Mouse (Mus musculus): ENCODE results near the gene Wdr41. TPM values are rescaled to one million over a fixed set of nuclear protein-coding genes. Genes with fewer than 3 reads are reported as not detected.

Gene Wdr41
- total and polyA plus RNA-seq, 3 experiments: 5.0 to 12.7 (median 10.7) TPM

- 0 out of 2 replicates have a peak, but pooled peaks have one; percentile 13 for TF ChIP-seq MAX (IDR thresholded peaks at IDR 0.05; ENCODE audit: low read length)
- no peak for TF ChIP-seq MEF2A (IDR thresholded peaks at IDR 0.05; ENCODE audit: borderline replicate concordance, low read depth, low read length)
- no peak for TF ChIP-seq ELF1 (IDR thresholded peaks at IDR 0.05; ENCODE audit: low read depth, low read length)
- no peak for TF ChIP-seq NRF1 (IDR thresholded peaks at IDR 0.05; ENCODE audit: low read depth, low read length)
- TF ChIP-seq JUND (conservative IDR thresholded peaks at IDR 0.05; ENCODE audit: low read depth, low read length): no peak
- TF ChIP-seq E2F4 (IDR thresholded peaks at IDR 0.05; ENCODE audit: insufficient replicate concordance, low read depth, low read length): no peak
- TF ChIP-seq TCF12 (IDR thresholded peaks at IDR 0.05; ENCODE audit: low read depth, low read length): peak; percentile 66; the same call in 1 of the 2 replicates
- peak; percentile 14 to 88; a peak in 2 of 4 replicates for TF ChIP-seq CTCF (conservative IDR thresholded peaks at IDR 0.05 in 1 of 2, IDR thresholded peaks at IDR 0.05 in 1 of 2; ENCODE audit: low read depth in 2 of 2, low read length in 2 of 2)
- no peak for TF ChIP-seq HCFC1 (IDR thresholded peaks at IDR 0.05; ENCODE audit: low read depth, low read length)
These were observed 41.8 kb downstream of the Wdr41 start (continued) for GRCm38 (mm10) chr13:95017916-95018315.

- TF ChIP-seq MEF2A (IDR thresholded peaks at IDR 0.05; ENCODE audit: borderline replicate concordance, low read depth, low read length) (no peak), TBP (conservative IDR thresholded peaks at IDR 0.05; ENCODE audit: low read depth, low read length) (no peak), GABPA (IDR thresholded peaks at IDR 0.05; ENCODE audit: insufficient replicate concordance, low read depth, low read length) (no peak), UBTF (IDR thresholded peaks at IDR 0.05; ENCODE audit: low read depth, low read length) (no peak), EP300 (IDR thresholded peaks at IDR 0.05; ENCODE audit: low read length) (no peak), SMC3 (IDR thresholded peaks at IDR 0.05; ENCODE audit: low read depth, low read length) (no peak), CHD1 (IDR thresholded peaks at IDR 0.05; ENCODE audit: low read depth, low read length) (no peak), RCOR1 (conservative IDR thresholded peaks at IDR 0.05; ENCODE audit: low read depth, low read length) (no peak), JUND (conservative IDR thresholded peaks at IDR 0.05; ENCODE audit: low read depth, low read length) (no peak), HCFC1 (IDR thresholded peaks at IDR 0.05; ENCODE audit: low read depth, low read length) (no peak), MYC (IDR thresholded peaks at IDR 0.05; ENCODE audit: low read depth, low read length) (no peak), IRF4 (IDR thresholded peaks at IDR 0.05; ENCODE audit: low read depth, low read length) (no peak), ZMIZ1 (IDR thresholded peaks at IDR 0.05; ENCODE audit: low read depth, low read length) (no peak), SIN3A (IDR thresholded peaks at IDR 0.05; ENCODE audit: low read length) (no peak), CTCF (conservative IDR thresholded peaks at IDR 0.05 in 1 of 2, IDR thresholded peaks at IDR 0.05 in 1 of 2; ENCODE audit: low read depth in 2 of 2, low read length in 2 of 2) (no peak), ELF1 (IDR thresholded peaks at IDR 0.05; ENCODE audit: low read depth, low read length) (no peak), MXI1 (IDR thresholded peaks at IDR 0.05; ENCODE audit: low read depth, low read length) (no peak), MAFK (IDR thresholded peaks at IDR 0.05; ENCODE audit: insufficient replicate concordance, low read length) (no peak), POLR2A (IDR thresholded peaks at IDR 0.05; ENCODE audit: low read depth, low read length) (no peak)
- Histone ChIP-seq H3K4me1 (ENCODE audit: control insufficient read depth in 1 of 2, insufficient read depth in 2 of 2) (peaks cover 2 to 42% of the 10 kb centered on the region in 2 experiments; a peak in 2 of 4 replicates), H3K36me3 (replicated peaks in 1 of 2; ENCODE audit: control insufficient read depth in 1 of 2, insufficient read depth in 1 of 2, low read length in 1 of 2) (peaks cover 0 to 49% of the 10 kb centered on the region in 2 experiments), H3K27ac (ENCODE audit: insufficient read depth, low read depth) (no peak overlapping the region), H3K27me3 (replicated peaks) (no peaks in the 10 kb centered on the region), H3K9ac (ENCODE audit: insufficient read depth, low read depth) (no peak overlapping the region), H3K79me2 (replicated peaks; ENCODE audit: control insufficient read depth, extremely low read depth, insufficient read depth, poor library complexity, severe bottlenecking) (no peaks in the 10 kb centered on the region), H3K4me3 (replicated peaks in 1 of 3; ENCODE audit: low read depth in 2 of 3, low read length in 2 of 3, poor library complexity in 1 of 3) (no peak overlapping the region), H3K9me3 (replicated peaks; ENCODE audit: low read length) (no peaks in the 10 kb centered on the region), H3K4me2 (ENCODE audit: insufficient read depth, low read depth, poor library complexity, severe bottlenecking) (no peak overlapping the region)
- in situ Hi-C loops (cut with MboI; ENCODE audit: low pct_ligation_motif_present, low pct_unique_long_range_greater_than_20kb, low sequenced_read_pairs) (no loop called here), dilution Hi-C loops (cut with MboI; ENCODE audit: extremely low pct_ligation_motif_present, extremely low pct_unique_long_range_greater_than_20kb, low sequenced_read_pairs) (no loop called here)
- no peak for DNase-seq (ENCODE audit: extremely low read depth)
These were observed 43.2 kb downstream of the Wdr41 start for GRCm38 (mm10) chr13:95019345-95019744.

Measured in CH12.LX (cell line).